Mouse (Mus musculus) mouse trophoblast stem cell (cell line): Measurements from ENCODE around the gene Tomm7.
"Not testable (repeated sequence)": the region's sequence is repeated elsewhere in the genome, so short reads cannot be mapped to it uniquely, and the experiment has no call there.

ENCODE experiments used
- in situ Hi-C, 2 experiments: fragments of 300-500 bp; cut with MseI, MboI; formaldehyde crosslinking; loops; 2 replicates in 1 of 2; 3 replicates in 1 of 2; pipeline ENCODE4 v1.15.1; 2025

Gene Tomm7

GRCm38 (mm10) chr5:23852916-23853315 is 9.0 kb upstream of the Tomm7 start:
- in situ Hi-C loops, result not testable (repeated sequence)

DNA sequence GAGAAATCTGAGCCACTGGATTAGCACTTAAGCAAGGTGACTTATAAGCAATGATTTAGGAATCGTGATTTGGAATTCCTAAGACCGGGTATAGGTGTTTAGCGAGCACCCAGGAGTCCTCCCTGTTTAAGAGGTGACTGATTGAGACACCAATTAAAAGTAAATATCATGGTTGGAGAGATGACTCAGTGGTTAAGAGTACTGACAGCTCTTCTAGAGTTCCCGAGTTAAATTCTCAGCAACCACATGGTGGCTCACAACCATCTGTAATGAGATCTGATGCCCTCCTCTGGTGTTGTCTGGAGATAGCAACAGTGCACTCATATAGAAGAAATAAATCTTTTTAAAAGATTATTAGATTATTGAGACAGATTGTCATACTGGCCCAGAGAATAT is 7.2 kb upstream of the Tomm7 start:
- in situ Hi-C loops, result not testable (repeated sequence)

DNA sequence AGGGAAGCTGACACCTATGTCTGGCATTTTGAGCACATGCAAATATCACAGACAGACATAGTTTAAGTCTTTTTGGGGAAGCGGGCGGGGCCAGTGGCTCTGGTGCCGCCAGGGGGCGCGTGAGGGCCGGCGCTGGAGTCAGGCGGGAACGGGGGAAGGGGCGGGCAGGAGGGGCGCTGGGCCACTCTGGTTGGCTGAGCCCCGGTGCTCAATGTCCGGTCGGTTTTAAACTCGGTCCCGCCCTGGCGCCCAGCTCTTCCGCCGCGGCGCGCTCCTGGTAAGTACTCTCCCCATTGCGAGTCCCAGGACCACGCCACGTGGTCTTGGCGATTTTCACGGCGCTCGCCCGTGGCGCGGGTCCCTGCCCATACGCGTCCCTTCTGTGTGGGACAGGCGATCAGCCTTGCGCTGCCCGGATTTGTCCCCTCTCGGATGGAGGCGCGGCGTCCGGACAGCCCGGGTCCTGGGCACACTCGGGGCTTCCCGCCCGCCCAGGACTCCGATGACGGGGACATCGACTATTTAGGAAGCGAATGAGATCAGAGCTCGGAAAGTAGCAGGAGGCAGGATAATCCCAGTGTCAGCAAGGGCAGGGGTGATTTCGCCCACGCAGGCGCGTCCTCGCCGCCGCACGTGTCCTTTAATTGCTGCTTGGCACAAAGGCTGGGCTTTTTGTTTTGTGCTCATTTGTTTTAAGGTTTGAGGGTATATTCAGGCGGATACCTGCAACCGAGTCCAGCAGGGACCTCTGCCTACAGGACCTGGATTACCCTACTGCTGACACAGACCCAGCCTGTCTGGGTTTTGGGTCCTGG is 6.6 kb upstream of the Tomm7 start:
- in situ Hi-C loops, result no loop called here

GRCm38 (mm10) chr5:23845141-23845540 is 1.2 kb upstream of the Tomm7 start:
- in situ Hi-C loops, result no loop called here

DNA sequence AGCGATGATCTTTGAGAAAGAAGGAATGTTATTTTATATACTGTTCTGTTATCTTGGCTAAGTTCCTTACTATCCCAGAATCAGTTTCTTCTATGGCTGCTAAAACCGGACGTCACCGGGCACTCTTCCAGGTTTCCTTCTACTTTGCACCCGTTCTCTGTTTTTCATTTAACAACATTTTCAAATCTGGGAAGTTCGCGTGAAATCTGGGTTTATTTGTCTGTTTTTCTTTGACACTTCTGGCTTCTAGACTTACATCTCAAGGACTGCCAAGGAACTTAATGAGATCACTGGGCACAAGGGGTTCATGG is 525 bp upstream of the Tomm7 start:
- in situ Hi-C loops, result no loop called here

DNA sequence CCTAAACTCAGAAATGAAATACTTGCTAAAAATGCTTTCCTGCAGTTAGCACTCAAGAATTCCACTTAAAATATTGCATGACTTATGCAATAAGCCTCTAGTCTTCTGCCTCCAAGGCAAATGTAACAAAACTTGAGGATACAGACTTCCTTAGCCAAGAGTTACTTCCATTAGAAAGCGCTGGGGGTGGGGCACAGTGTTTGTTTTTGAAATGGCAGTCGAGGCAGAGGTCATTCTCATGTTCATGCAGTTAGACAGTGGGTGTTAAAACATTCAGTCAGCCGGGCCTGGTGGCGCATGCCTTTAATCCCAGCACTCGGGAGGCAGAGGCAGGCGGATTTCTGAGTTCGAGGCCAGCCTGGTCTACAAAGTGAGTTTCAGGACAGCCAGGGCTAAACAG is 5.8 kb downstream of the Tomm7 start:
- in situ Hi-C loops, result no loop called here

DNA sequence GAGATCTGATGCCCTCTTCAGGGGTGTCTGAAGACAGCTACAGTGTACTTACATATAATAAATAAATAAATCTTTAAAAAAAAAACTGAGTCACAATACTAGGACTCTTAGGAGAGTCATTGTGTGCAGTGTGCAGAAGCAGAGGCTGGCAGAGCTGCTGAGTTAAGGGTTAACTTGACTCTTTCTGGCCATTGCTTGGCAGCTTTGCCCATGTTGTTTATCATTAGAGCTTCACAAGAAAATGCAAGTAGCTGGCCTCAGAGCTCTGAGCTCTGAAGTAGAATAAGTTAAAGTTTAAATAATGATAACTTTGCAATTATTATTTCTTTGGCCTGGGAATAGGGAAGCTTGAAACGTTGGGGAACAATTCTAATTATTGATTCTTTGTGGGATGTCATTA is 8.3 kb downstream of the Tomm7 start:
- in situ Hi-C loops, result not testable (repeated sequence)

- in situ Hi-C loops, result no loop called here
These were observed 12.8 kb downstream of the Tomm7 start for GRCm38 (mm10) chr5:23830897-23831752.

GRCm38 (mm10) chr5:23826321-23827004 is 17.5 kb downstream of the Tomm7 start:
- in situ Hi-C loops, result no loop called here

DNA sequence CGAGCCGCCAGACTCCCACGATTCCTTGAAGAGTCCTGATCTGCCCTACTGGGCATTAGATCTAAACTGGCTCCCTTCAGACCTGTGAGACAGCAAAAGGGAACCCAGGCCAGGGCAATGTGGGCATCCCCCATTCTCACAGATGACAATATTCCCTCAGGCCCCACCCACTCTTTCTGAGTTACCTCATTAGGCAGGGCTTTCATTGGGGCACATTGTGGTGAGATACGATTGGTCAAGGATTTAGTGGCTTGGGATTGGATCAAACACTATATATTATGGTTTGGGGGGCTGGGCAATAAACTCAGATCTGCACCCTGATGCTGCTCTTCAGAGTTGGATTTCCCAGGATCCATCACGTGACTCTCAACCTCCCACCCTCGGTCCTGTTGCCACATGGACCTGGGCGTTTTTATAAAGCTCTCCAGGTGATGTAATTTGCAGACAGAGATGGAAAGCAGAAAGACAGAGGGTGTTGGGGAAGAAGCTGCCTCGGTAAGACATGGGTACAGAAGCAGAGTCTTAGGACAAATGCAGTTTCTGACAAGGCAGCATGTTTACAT is 19.7 kb downstream of the Tomm7 start:
- in situ Hi-C loops, result no loop called here

DNA sequence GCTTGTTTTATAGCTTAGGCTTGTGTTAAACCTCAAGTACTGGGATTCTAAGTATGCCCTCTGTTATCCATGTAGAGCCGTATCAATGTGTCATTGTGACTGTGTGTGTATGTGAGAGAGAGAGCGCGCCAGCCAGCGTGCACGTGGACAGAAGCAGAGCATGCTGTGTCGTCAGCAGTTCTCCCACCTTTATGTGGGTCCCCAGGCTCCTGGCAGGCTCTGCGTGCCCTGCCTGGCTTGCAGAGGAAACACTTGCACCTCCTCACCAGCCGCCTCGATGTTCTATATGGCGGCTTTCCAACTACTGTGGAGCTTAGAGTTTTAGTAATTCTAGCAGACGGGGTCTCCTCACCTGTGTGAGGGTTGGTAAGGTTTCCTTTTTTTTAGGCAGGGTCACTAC is 21.7 kb downstream of the Tomm7 start:
- in situ Hi-C loops, result no loop called here

DNA sequence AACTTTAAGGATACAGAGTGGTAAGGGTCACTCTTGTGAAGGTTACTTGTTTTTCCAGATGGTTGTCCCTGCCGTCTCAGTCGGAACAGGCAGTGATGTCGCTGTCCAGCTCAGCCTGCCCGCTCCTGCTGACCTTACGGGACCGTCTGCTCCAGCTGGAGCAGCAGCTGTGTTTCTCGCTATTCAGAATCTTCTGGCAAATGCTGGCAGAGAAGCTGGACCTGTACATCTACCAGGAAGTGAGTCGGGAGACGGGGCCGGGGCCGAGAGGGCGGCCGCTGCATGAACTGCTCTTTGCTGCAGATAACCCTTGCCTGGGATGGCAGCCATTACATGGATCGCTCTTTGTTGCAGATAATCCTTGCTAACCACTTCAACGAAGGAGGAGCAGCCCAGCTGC is 27.3 kb downstream of the Tomm7 start:
- in situ Hi-C loops, result no loop called here

DNA sequence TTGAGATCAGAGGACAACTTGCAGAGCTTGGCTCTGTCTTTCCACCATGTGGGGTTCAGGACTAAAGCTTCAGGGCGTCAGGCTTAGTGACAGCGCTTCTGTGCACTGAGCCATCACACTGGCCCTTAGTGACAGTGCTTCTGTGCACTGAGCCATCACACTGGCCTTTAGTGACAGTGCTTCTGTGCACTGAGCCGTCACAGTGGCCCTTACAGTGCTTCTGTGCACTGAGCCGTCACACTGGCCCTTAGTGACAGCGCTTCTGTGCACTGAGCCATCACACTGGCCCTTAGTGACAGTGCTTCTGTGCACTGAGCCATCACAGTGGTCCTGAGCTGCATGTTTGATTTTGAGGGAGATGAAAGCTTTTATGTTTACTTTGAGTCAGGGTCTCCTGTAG is 29.1 kb downstream of the Tomm7 start:
- in situ Hi-C loops, result no loop called here

DNA sequence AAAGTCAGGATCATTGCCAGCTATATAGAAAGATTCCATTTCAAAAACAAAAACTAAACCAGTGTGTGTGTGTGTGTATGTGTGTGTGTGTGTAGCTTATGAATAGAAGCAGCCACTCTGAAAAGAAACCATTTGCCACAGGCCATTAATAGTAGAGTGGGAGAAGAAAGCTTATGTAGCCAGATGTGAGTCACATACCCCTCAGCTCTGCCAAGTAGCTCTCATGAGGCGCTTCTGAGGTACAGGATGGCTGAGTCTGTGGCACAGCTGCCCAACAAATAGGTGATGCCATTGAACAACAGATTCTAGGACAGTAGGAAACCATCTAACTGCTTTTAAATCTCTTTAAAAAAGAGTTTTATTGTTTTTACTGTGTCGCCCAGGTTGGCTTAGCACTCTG is 51.2 kb downstream of the Tomm7 start:
- in situ Hi-C loops, result no loop called here

GRCm38 (mm10) chr5:23789078-23789612 is 54.8 kb downstream of the Tomm7 start:
- in situ Hi-C loops, result no loop called here
